Comparison of ENCODE assay signal across 9 mouse cellular contexts in the genomic region with DNA sequence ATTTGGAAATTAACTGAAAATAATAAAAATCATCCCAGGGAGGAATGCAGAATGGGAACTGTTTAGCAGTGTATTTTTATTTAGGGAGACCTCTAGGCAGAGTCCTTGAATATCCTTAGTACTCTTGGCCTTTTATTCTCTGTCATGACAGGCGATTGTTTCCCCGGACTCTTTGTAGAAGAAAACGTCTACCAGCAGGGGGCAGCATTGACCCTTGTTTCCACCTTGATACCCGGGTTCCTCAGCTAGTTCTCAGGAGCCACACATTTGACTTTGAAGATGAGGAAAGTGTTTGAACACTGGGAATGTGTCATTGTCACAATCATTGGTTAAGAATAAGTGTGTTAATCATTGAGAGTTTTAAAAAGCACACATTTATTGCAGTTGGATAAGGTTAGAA.
DNase-seq lines count a peak whose midpoint lies in the region; ATAC-seq and TF ChIP-seq lines count a peak whose summit lies in the region.
"Had no signal": no experiment of that assay in that cellular context is flagged by ENCODE, and none has a peak within 500 bp of the region (broad histone marks: within the 10 kb centered on the region; RNA-seq: fewer than 3 reads in every experiment).

No protein-coding gene starts in this region.

- WGBS in heart, adult 2 months, result 11% methylated on average over 4 of the region's 4 CpGs
- WGBS in kidney, embryonic 15.5 days, result 7% methylated on average over 4 of the region's 4 CpGs
- 6% methylated on average over 4 of the region's 4 CpGs for WGBS in liver, adult 2 months

- H3K4me2 ChIP-seq in kidney, embryonic 15.5 days, result no peak overlapping the region
- H3K4me2 ChIP-seq: embryonic facial prominence, embryonic 13.5 days had no signal

- intact Hi-C loops in heart, adult 2 months (cut with DNase I), result loop anchor here (5.0 kb wide), 1 partner anchor 1541 kb away; no protein-coding TSS in a partner anchor

- peak; percentile 90 for TF ChIP-seq CTCF in heart, adult 2 months (IDR thresholded peaks at IDR 0.05)
- TF ChIP-seq CTCF in liver, adult 2 months (IDR thresholded peaks at IDR 0.05; ENCODE audit: low read depth, low read length), result peak; percentile 39; the same call in 1 of the 2 replicates

- no peak overlapping the region for H3K9ac ChIP-seq in heart, adult 2 months (ENCODE audit: low read depth, low read length)
- no peak overlapping the region for H3K9ac ChIP-seq in kidney, embryonic 15.5 days
- no peak overlapping the region for H3K9ac ChIP-seq in liver, adult 2 months (ENCODE audit: low read depth, low read length)
- H3K9ac ChIP-seq: embryonic facial prominence, embryonic 13.5 days had no signal

- H3K4me3 ChIP-seq in heart, adult 2 months, result no peak overlapping the region
- no peak overlapping the region for H3K4me3 ChIP-seq in kidney, embryonic 15.5 days (replicated peaks)
- H3K4me3 ChIP-seq in liver, adult 2 months (ENCODE audit: insufficient read depth, low read depth, low read length), result no peak overlapping the region
- H3K4me3 ChIP-seq: embryonic facial prominence, embryonic 13.5 days had no signal

- no peak overlapping the region for H3K27ac ChIP-seq in heart, adult 2 months
- H3K27ac ChIP-seq in kidney, embryonic 15.5 days, result no peak overlapping the region
- H3K27ac ChIP-seq in liver, adult 2 months (replicated peaks; ENCODE audit: insufficient read depth, low read depth, low read length), result no peak overlapping the region
- H3K27ac ChIP-seq: embryonic facial prominence, embryonic 13.5 days had no signal

- no peaks in the 10 kb centered on the region for H3K9me3 ChIP-seq in kidney, embryonic 15.5 days (replicated peaks)
- H3K9me3 ChIP-seq: embryonic facial prominence, embryonic 13.5 days had no signal

- no peaks in the 10 kb centered on the region for H3K36me3 ChIP-seq in heart, adult 2 months (ENCODE audit: control insufficient read depth, insufficient read depth, low read length)
- no peaks in the 10 kb centered on the region for H3K36me3 ChIP-seq in kidney, embryonic 15.5 days
- H3K36me3 ChIP-seq in liver, adult 2 months (ENCODE audit: control insufficient read depth, insufficient read depth, low read length), result no peaks in the 10 kb centered on the region
- H3K36me3 ChIP-seq: embryonic facial prominence, embryonic 13.5 days had no signal

- TF ChIP-seq POLR2A in heart, adult 2 months (IDR thresholded peaks at IDR 0.05; ENCODE audit: insufficient read depth, low read depth, low read length), result no peak
- TF ChIP-seq POLR2A in liver, adult 2 months (IDR thresholded peaks at IDR 0.05; ENCODE audit: extremely low read depth, insufficient read depth, low read length), result no peak

- H3K4me1 ChIP-seq in heart, adult 2 months (ENCODE audit: control insufficient read depth, insufficient read depth, low read length), result no peaks in the 10 kb centered on the region
- H3K4me1 ChIP-seq in kidney, embryonic 15.5 days, result no peaks in the 10 kb centered on the region
- H3K4me1 ChIP-seq in liver, adult 2 months (ENCODE audit: control insufficient read depth, insufficient read depth, low read length), result no peaks in the 10 kb centered on the region
- H3K4me1 ChIP-seq: embryonic facial prominence, embryonic 13.5 days had no signal

- H3K79me2 ChIP-seq in heart, adult 2 months (replicated peaks; ENCODE audit: control insufficient read depth, insufficient read depth, low read length), result no peaks in the 10 kb centered on the region
- no peaks in the 10 kb centered on the region for H3K79me2 ChIP-seq in liver, adult 2 months (ENCODE audit: control insufficient read depth, insufficient read depth, low read length)

- ATAC-seq in kidney, embryonic 15.5 days (replicated peaks; ENCODE audit: low FRiP score), result peak; percentile 58; the same call in 1 of the 2 replicates

- DNase-seq in A20 (ENCODE audit: low read depth, low spot score), result peak; percentile 71
- peak; percentile 74 for DNase-seq in adrenal gland, adult 2 months
- peak; percentile 91 for DNase-seq in embryo, embryonic 11 days
- DNase-seq in heart, adult 2 months, result peak; percentile 44 to 74
- peak; percentile 40 for DNase-seq in liver, adult 2 months (ENCODE audit: extremely low read depth, low read depth, low spot score)
- DNase-seq in ovary, adult 18-20 months (ENCODE audit: low spot score), result peak; percentile 12
- DNase-seq in thymus, postnatal 0 days (ENCODE audit: low spot score), result peak; percentile 71

- H3K27me3 ChIP-seq in heart, adult 2 months (ENCODE audit: control insufficient read depth, insufficient read depth, low read length), result no peaks in the 10 kb centered on the region
- H3K27me3 ChIP-seq in kidney, embryonic 15.5 days, result no peaks in the 10 kb centered on the region
- no peaks in the 10 kb centered on the region for H3K27me3 ChIP-seq in liver, adult 2 months (ENCODE audit: control insufficient read depth, insufficient read depth, low read length)
- H3K27me3 ChIP-seq: embryonic facial prominence, embryonic 13.5 days had no signal

- 0 out of 2 replicates have a peak, but pooled peaks have one; percentile 28 for TF ChIP-seq EP300 in heart, adult 2 months (IDR thresholded peaks at IDR 0.05; ENCODE audit: insufficient read depth, low read depth, low read length)

Comparison
In these comparisons a context has a peak if more than half of its experiments do, and no peak if none do; other contexts are left out.
1. DNase-seq: peak in every context shown above with its lines; median percentile 91 in embryo, embryonic 11 days; 74 in adrenal gland, adult 2 months; 71 in A20; 71 in thymus, postnatal 0 days; 59 in heart, adult 2 months; 40 in liver, adult 2 months; 12 in ovary, adult 18-20 months.